In genomic region chr12:104865166-104865535, GRCm38 (mm10) we compare ENCODE assay signal across 8 mouse cellular contexts. TPM values are rescaled to one million over a fixed set of nuclear protein-coding genes. Genes with fewer than 3 reads are reported as not detected.
A peak's percentile ranks its signal among the peaks of the same experiment; 100 is the strongest.
DNase-seq lines count a peak whose midpoint lies in the region; ATAC-seq and TF ChIP-seq lines count a peak whose summit lies in the region.

No protein-coding gene starts in this region.

- no peak overlapping the region for H3K27ac ChIP-seq in forebrain, embryonic 15.5 days (replicated peaks)
- H3K27ac ChIP-seq in liver, embryonic 13.5 days: no peak overlapping the region
- peak overlapping the region; percentile 83; the same call in 1 of the 2 replicates for H3K27ac ChIP-seq in stomach, postnatal 0 days (replicated peaks)

- no peaks in the 10 kb centered on the region for H3K27me3 ChIP-seq in forebrain, embryonic 15.5 days
- H3K27me3 ChIP-seq in liver, embryonic 13.5 days: peaks cover 43% of the 10 kb centered on the region
- H3K27me3 ChIP-seq in stomach, postnatal 0 days (ENCODE audit: control insufficient read depth, insufficient read depth, low read length): no peaks in the 10 kb centered on the region

- peak overlapping the region; percentile 62 for H3K4me3 ChIP-seq in forebrain, embryonic 15.5 days
- H3K4me3 ChIP-seq in liver, embryonic 13.5 days (replicated peaks): peak overlapping the region; percentile 60
- peak overlapping the region; percentile 75 for H3K4me3 ChIP-seq in stomach, postnatal 0 days (ENCODE audit: low read depth, low read length)

- no peak for TF ChIP-seq EP300 in stomach, postnatal 0 days (optimal IDR thresholded peaks at IDR 0.05)

- peak; percentile 33 for DNase-seq in right cerebral cortex, postnatal 4 days
- DNase-seq in right cerebral cortex, postnatal 14 days: no peak
- DNase-seq in liver, embryonic 13.5 days: no peak
- DNase-seq in stomach, postnatal 0 days (ENCODE audit: low spot score): no peak
- no peak for DNase-seq in right cerebral cortex, postnatal 25 days
- no peak for DNase-seq in gastrocnemius, postnatal 10 days

- peak overlapping the region; percentile 79 for H3K9ac ChIP-seq in forebrain, embryonic 15.5 days (replicated peaks)
- no peak overlapping the region for H3K9ac ChIP-seq in liver, embryonic 13.5 days
- peak overlapping the region; percentile 85 for H3K9ac ChIP-seq in stomach, postnatal 0 days (ENCODE audit: low read length)

- peak; percentile 59 for ATAC-seq in forebrain, embryonic 15.5 days (replicated peaks)
- no peak for ATAC-seq in liver, embryonic 13.5 days (ENCODE audit: low read depth)
- no peak for ATAC-seq in stomach, postnatal 0 days (ENCODE audit: low FRiP score, low TSS enrichment)
- ATAC-seq in inflammation-experienced regulatory T-cells, adult 6 months: no peak

- WGBS in forebrain, embryonic 15.5 days: 3% methylated on average over 7 of the region's 10 CpGs
- WGBS in liver, embryonic 13.5 days (ENCODE audit: insufficient replicate concordance): 3% methylated on average over 7 of the region's 10 CpGs
- WGBS in stomach, postnatal 0 days: 0% methylated on average over 7 of the region's 10 CpGs

- H3K4me2 ChIP-seq in forebrain, embryonic 15.5 days (replicated peaks): peak overlapping the region; percentile 83
- H3K4me2 ChIP-seq in liver, embryonic 13.5 days: peak overlapping the region; percentile 75
- H3K4me2 ChIP-seq in stomach, postnatal 0 days (replicated peaks; ENCODE audit: low read depth): peak overlapping the region; percentile 91

- no peaks in the 10 kb centered on the region for H3K36me3 ChIP-seq in forebrain, embryonic 15.5 days
- no peaks in the 10 kb centered on the region for H3K36me3 ChIP-seq in liver, embryonic 13.5 days
- no peaks in the 10 kb centered on the region for H3K36me3 ChIP-seq in stomach, postnatal 0 days (ENCODE audit: control insufficient read depth, insufficient read depth, low read length)

- H3K9me3 ChIP-seq in forebrain, embryonic 15.5 days: no peaks in the 10 kb centered on the region
- H3K9me3 ChIP-seq in liver, embryonic 13.5 days (replicated peaks): no peaks in the 10 kb centered on the region
- no peaks in the 10 kb centered on the region for H3K9me3 ChIP-seq in stomach, postnatal 0 days (ENCODE audit: control insufficient read depth, low read length)

- H3K4me1 ChIP-seq in forebrain, embryonic 15.5 days: peaks cover 11% of the 10 kb centered on the region
- H3K4me1 ChIP-seq in liver, embryonic 13.5 days (replicated peaks): peaks cover 6% of the 10 kb centered on the region
- H3K4me1 ChIP-seq in stomach, postnatal 0 days (replicated peaks; ENCODE audit: control insufficient read depth, insufficient read depth): no peaks in the 10 kb centered on the region

- no peak; the same call in 1 of the 2 replicates for TF ChIP-seq CTCF in stomach, postnatal 0 days (IDR thresholded peaks at IDR 0.05; ENCODE audit: low read depth)

RNA-seq across cellular contexts. Expression of gene Clmn, which starts 0.3 kb away (rescaled TPM):
- polyA plus RNA-seq in forebrain, embryonic 15.5 days (2015; fragmentation: Nextera tagmentation; extraction: Ambion mirVana): 1.0 and 1.2 TPM in 2 replicates
- 0.17 and 0.24 TPM in 2 replicates for polyA plus RNA-seq in liver, embryonic 13.5 days (2015; fragmentation: Nextera tagmentation; extraction: Ambion mirVana)
- 5.5 and 8.0 TPM in 2 replicates for polyA plus RNA-seq in stomach, postnatal 0 days (2015; fragmentation: Nextera tagmentation; extraction: Ambion mirVana)
- 1 to 10 TPM; 4.2 TPM for total RNA-seq in gastrocnemius, postnatal 10 days (2021)
- polyA plus RNA-seq in inflammation-experienced regulatory T-cells, adult 6 months (2017; shearing (Covaris generic)): under 1 TPM in 2 of 3 experiments, not detected in 1; 0.04 to 0.19 TPM
